Mouse (Mus musculus) intestine, embryonic 14.5 days (tissue): ENCODE data around the gene Gm16253. TPM values are rescaled to one million over a fixed set of nuclear protein-coding genes. Genes with fewer than 3 reads are reported as not detected.

Experiments used
- polyA plus RNA-seq: library from polyadenylated mRNA; unstranded; fragments of >200 nt; fragmentation: Nextera tagmentation; extraction: Ambion mirVana; gene quantifications from 2 replicates; pipeline ENCODE4 v1.2.1, GENCODE M21; 2014

Gm16253 gene
- polyA plus RNA-seq, 1 experiment from 2014 or later, result 0.37 TPM

Other genes starting within 250 kb of the Gm16253 start
- gene BC107364, start 124.7 kb upstream of the Gm16253 start, polyA plus RNA-seq, result not detected in 2 replicates
- gene Hfe2, start 51.8 kb upstream of the Gm16253 start, polyA plus RNA-seq, result 0.11 and 0.28 TPM in 2 replicates
- gene Txnip, start 19.0 kb upstream of the Gm16253 start, polyA plus RNA-seq, result 149 and 154 TPM in 2 replicates
- gene Polr3gl, start 17.2 kb downstream of the Gm16253 start, polyA plus RNA-seq, result 13.6 and 17.4 TPM in 2 replicates
- gene Ankrd34a, start 19.7 kb downstream of the Gm16253 start, polyA plus RNA-seq, result 2.3 and 2.8 TPM in 2 replicates
- 6.7 and 8.3 TPM in 2 replicates for gene Lix1l, start 24.2 kb downstream of the Gm16253 start, polyA plus RNA-seq
- 137 and 149 TPM in 2 replicates for gene Rbm8a, start 52.9 kb downstream of the Gm16253 start, polyA plus RNA-seq
- gene Pex11b, start 58.4 kb downstream of the Gm16253 start, polyA plus RNA-seq, result 44.1 and 54.3 TPM in 2 replicates
- gene Gm42957, start 58.5 kb downstream of the Gm16253 start, polyA plus RNA-seq, result 0.07 and 0.12 TPM in 2 replicates
- 0.61 and 0.86 TPM in 2 replicates for gene Itga10, start 68.6 kb downstream of the Gm16253 start, polyA plus RNA-seq
- 0.20 and 0.38 TPM in 2 replicates for gene Ankrd35, start 93.1 kb downstream of the Gm16253 start, polyA plus RNA-seq
- 35.5 and 40.0 TPM in 2 replicates for gene Pias3, start 119.4 kb downstream of the Gm16253 start, polyA plus RNA-seq
- gene Nudt17, start 131.6 kb downstream of the Gm16253 start, polyA plus RNA-seq, result 6.3 and 7.5 TPM in 2 replicates
- gene Polr3c, start 150.6 kb downstream of the Gm16253 start, polyA plus RNA-seq, result 34.5 and 38.5 TPM in 2 replicates
- gene Rnf115, start 150.7 kb downstream of the Gm16253 start, polyA plus RNA-seq, result 44.6 and 47.2 TPM in 2 replicates